Mouse (Mus musculus) cerebellum, adult 8-10 months (tissue): Measurements from ENCODE around the gene Nox1.

Experiments used
- DNase-seq: peaks from one replicate; pipeline ENCODE4 v3.0.0; 2022

Gene Nox1

DNA sequence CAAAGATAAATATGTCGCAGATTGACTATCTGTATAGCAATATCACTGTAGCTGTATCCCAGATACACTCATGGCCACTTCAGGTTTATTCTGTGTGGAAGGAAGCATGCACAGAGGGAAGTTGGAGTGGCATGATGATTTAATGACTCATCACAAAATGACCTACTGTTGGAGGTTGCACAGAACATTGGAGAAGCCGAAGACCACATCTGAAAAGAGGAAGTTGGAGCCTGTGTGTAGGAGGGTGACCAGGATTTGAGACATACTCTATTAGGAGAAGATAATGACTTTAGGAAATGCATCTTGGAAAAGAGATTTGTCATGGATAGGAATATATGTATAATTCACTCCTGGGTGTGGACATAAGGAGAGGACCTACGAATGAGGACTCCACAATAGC is 105.3 kb downstream of the Nox1 start:
- DNase-seq, result no peak

DNA sequence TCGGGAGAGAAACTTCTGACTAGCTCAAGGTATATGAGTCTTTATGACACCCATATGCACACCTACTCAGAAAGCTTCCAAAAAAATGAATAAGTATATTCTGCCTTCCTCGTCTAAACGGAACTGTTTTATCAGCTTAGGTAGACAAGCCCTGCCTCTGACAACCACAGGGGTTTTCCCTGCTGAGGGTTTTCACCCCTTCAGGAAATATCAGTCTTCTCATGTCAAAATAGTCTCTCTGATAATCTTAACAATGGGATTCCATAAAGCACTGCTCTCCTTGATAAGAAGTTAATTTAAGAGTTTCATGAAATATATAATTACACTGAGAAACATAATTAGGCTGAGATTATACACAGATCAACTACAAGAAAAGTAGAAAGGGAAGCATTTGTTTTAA is 110.0 kb downstream of the Nox1 start:
- DNase-seq, result no peak

DNA sequence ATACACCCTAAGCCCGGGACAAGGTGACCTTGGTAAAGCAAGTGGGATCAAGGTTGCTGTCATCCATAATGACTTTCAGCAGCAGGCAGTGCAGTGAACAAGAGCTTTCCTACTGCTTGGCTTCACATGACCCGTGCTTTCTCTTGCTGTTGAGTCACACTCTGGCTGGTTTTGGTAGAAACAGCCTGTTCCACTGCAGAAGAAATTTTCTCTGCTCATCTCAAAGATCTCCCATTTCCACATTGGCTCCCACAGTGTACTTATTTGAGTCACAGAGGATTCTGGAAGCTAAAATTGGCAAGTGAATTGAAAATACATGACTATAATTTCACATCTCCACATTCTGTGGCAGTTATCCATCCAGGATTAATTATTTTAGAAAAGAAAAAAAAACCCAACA is 119.1 kb downstream of the Nox1 start:
- DNase-seq, result no peak

DNA sequence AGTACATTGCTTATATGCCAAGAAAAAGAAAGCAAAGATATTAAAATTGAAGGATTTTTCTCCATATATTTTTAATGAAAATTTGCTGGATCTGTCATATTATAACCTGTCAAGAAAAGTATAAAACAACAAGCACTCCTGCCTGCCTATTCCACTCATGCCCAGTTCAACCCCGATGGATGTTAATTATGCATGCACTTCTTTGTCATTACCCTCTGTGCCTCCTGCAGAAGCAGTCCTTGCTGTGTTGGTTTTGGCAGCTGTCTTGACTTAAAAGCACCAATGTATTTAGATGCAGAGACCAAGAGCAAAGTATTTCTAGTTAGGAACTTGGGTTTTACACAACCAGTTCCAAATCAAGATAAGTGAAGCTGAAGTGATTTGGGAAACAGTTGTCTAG is 136.3 kb downstream of the Nox1 start:
- DNase-seq, result no peak

DNA sequence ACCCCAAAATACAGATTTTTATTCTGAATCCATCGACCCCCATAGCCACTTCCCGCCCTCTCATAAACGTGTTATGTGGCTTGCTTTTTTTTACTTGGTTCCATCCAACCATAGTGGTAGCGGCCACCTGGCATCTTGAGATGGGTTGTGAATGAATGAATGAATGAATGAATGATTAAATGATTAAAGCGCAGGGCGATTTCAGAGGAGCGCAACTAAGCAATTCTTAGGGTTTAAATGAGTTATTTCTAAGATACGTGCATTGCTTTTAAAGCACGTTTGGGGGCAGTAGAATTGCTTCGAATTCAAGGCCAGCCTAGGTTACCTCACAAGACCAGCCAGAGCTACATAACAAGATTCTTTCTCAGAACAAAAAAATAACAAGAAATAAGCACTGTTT is 162.0 kb downstream of the Nox1 start:
- DNase-seq, result no peak

DNA sequence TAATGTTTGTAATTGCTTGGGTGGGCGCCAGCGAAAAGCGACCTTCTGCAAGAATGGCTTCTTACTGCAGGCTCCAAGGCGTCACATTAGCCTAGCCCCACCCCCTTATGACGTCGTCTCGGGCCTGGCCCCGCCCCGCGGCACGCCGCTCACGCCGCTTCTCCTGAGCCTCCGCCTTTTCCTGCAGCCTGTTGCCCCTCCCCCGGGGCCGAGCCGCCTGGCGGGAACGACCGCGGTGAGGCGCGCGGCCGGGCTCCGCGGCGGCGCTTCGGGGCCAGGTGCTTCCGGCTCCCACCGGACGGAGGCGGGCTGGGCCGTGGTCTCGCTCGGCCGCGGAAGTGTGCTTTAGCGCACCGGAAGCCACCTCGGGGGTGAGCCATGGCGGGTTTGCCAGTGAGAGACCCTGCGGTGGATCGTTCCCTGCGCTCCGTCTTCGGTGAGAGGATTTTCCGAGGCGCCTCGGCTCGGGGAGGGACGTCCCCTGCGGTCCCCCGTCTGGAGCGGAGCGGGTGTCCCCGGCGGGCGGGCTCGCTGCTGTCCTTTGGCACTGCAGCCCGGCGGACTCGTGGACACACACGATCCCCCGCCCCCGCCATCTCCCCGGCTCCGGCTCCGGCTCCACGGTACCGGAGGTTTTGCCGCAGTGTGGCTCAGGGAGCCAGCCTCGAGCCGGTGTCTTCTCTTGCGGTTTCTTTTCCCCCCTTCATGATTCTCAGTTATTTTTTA is 162.6 kb downstream of the Nox1 start, which contains the start of gene Cstf2:
Gene Cstf2 (plus strand): TSS at position 201 of the 726 bp plus-strand sequence.
- DNase-seq, result peak; percentile 95

DNA sequence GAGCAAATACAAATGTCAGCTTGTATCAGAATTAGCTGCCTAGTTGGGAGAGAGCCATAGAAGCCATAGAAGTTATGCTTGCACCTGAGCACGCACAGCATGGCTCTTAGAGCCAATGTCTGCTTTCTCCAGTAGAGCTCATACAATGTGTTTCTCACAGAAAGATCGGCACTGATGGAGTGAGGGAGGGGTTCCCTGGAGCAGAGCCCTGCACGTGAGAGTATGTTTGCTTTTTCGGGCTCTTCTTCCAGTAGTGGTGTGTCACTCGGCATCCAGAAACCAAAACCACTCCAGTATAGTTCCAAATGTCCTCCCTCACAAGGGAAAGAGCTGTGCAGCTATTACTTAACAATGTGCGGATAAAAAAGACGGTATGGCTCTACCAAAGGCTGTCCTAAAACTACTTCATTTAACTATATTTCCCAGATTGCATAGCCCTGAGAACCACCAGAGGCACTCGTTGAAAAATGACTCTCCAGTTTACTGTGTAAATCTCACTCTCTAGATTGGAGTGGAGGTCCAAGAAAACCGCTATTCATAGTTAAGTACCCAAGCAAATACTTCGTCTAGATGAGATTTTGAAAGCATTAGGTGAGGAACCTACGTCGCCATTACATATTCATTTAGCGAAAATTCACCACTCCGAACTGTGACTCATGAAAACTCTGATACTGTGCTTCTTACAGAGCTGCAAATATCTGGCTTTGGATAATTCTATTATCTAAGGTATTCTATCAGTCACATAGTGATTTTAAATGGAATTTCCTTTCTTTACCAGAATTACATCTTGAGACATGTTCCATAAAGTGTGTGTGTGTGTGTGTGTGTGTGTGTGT is 163.5 kb downstream of the Nox1 start:
- no peak for DNase-seq

DNA sequence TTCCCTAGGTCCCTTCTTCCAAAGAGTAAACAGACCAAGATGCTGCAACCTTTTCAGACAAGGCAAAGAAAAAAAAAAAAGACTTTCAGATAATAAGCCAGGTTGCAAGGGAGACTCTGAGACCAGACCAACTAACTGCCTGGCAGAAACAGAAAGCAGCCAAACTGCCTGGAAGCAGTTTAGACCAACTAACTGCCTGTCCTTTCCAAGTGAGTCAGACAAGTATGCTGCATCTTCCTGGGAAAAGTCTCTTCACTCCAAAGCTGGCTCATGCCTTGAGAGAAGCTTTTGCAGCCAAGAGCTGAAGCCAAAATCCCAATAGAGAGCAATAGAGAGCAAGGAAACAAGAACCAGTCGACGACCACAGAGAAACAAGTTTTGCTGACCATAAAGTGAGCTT is 164.9 kb downstream of the Nox1 start:
- DNase-seq, result no peak

DNA sequence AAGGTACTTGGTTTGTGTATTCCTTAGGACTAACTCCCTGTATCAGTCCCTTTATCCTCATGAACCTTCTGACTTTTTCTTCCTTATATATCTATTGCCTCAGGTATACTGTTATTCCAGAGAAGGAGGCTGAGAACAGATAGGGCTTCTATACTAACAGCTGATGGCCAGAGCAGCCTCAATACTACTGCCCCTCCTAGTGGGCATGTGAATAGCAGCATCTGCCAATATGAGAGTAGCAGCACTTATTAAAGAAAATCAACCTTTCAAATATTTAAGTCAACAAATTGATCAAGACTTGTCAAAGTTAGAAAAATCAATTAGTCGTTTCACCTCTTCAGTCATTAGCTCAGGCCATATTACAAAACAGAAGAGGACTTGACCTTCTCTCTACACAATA is 172.8 kb downstream of the Nox1 start:
- no peak for DNase-seq
